Mouse (Mus musculus): ENCODE results near the gene Zcchc14. TPM values are rescaled to one million over a fixed set of nuclear protein-coding genes. Genes with fewer than 3 reads are reported as not detected.
A peak's percentile ranks its signal among the peaks of the same experiment; 100 is the strongest.

Zcchc14 gene
- polyA plus RNA-seq, 1 experiment = 64.8 TPM

- no peak overlapping the region for H3K27ac ChIP-seq (ENCODE audit: insufficient read depth, low read length)
- peaks cover 2% of the 10 kb centered on the region; the same call in 1 of the 2 replicates for H3K4me1 ChIP-seq (ENCODE audit: control insufficient read depth, insufficient read depth, low read length)
- TF ChIP-seq POLR2A (IDR thresholded peaks at IDR 0.05; ENCODE audit: low read depth, low read length) = no peak
- no peak for TF ChIP-seq CTCF (IDR thresholded peaks at IDR 0.05; ENCODE audit: borderline replicate concordance, insufficient read depth, low read length)
- no peak overlapping the region for H3K4me3 ChIP-seq (ENCODE audit: insufficient read depth, low read length)
Measured at GRCm38 (mm10) chr8:121593293-121593692, 59.4 kb downstream of the Zcchc14 start.

DNA sequence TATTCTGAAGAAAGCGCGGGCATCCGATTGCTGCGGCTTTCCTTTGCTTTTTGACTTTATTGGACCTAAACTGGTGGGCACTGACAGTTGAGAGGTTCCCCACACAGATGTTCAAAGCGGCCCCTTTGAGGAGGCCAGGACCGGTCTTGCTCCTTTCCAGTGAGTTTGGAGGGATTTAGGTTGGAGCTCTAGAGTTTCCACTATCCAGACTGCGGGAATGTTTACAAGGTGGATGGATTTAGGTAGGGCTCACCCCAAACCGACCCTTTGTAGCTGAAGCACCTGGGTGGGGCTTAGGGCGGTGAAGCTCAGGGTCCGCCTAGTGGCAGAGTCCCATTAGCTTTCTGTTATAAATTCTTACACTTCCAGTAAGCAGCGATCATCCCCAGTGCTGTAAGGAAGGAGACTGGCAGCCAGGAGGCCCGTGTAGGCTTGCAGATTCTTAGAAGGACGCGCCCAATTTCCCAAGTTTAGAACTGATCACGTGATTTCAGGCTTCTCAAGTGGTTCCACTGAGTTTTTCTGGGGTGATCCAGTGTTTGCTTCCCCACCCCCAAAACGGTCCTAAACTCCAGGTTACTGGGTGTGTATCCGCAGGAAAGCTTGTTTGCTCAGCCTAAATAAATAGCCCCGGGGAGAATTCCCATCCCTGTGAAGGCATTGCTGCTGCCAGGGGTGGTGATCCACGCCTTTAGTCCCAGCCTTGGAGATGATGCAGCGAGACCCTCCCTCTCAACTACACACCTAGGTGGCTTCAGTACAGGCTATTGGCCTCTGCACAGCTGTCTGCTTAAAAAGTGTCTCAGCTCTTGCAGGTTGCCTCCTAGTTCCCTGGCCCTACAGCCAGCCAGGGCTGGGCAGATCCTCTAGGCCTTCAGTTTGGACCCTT is 61.3 kb downstream of the Zcchc14 start:
- Histone ChIP-seq H3K4me3 (ENCODE audit: insufficient read depth, low read length) (peak overlapping the region; percentile 82), H3K27ac (ENCODE audit: insufficient read depth, low read length) (no peak overlapping the region), H3K4me1 (ENCODE audit: control insufficient read depth, insufficient read depth, low read length) (peaks cover 2% of the 10 kb centered on the region; the same call in 1 of the 2 replicates)
- TF ChIP-seq POLR2A (IDR thresholded peaks at IDR 0.05; ENCODE audit: low read depth, low read length) = 0 out of 2 replicates have a peak, but pooled peaks have one; percentile 23
- no peak for TF ChIP-seq CTCF (IDR thresholded peaks at IDR 0.05; ENCODE audit: borderline replicate concordance, insufficient read depth, low read length)

DNA sequence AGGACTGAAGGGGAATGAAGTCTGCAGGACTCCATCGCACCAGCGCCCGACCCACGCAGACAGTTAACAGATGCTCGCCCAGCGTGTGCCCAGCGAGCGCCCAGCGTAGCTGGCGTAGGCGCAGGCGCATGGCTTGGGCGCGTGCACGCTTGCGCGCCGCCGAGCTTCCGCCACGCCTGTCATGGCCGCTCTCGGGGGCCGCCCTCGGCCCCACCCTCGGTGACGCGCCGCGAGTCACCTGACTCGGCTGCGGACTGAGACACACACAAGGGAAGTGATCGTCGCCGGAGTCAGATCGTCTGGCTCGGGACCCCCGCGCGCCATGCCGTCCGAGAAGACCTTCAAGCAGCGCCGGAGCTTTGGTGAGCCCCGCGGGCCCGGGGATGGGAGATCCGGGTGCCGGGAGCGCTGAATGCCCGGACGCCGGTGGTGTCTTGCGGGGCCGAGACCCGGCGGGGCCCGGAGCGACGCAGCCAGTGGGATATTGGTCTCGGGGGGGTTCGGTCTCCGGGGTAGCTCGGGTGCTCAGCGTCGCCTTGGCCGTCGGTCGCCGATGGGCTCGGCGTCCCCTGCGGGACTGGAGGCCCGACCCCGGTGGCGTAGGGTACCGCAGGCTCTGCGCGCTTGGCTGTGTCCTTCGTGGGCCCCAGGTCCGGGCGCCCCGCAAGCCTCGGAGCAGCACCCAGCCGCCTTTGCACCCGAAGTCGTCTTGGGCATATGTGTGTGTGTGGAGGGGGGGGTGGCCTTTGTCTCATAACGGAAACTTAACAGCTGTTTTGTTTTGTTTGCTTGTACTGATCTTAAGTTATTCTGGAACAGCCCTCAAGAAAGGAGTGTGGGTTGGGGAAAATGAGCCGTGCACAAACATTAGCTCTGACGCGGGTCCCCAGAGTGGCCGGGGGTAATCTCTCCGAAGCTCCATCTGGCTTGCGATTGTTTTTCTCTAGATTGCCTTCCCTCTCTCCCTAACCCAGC is 62.2 kb downstream of the Zcchc14 start, which contains the start of gene Map1lc3b:
TSS of gene Map1lc3b (plus strand) at position 159 of the 975 bp plus-strand sequence.
- Histone ChIP-seq H3K27ac (ENCODE audit: insufficient read depth, low read length) (no peak within 1 kb of the TSS), H3K4me3 (ENCODE audit: insufficient read depth, low read length) (peak within 1 kb of the TSS; percentile 82), H3K4me1 (ENCODE audit: control insufficient read depth, insufficient read depth, low read length) (peaks cover 2% of the 10 kb centered on the region; the same call in 1 of the 2 replicates)
- TF ChIP-seq POLR2A (IDR thresholded peaks at IDR 0.05; ENCODE audit: low read depth, low read length) = peak; percentile 87
- no peak for TF ChIP-seq CTCF (IDR thresholded peaks at IDR 0.05; ENCODE audit: borderline replicate concordance, insufficient read depth, low read length)

DNA sequence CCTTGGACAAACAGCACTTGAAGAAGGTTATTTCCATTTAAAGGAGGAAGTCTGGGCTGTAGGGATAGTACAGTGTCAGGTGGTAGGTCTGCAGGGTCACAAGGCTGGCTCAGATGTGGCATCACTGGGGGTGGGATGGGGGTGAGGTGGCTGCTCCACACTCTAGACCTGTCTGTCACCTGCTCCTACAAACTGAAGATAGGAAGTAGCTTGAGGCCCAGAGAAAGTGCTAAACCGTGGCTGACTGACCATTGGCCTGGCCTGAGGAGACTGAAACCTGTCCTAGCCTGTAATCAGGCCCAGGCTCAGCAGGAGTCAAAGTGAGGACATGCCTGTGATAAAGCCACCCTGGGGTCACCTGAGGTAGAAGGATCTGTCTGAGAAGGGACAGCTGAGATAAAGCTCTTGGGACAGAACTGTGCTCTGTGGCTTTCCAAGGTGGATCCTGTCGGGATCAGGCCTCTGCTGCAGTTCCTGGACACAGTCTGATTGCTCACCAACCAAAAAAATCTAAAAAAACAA is 63.4 kb downstream of the Zcchc14 start:
- Histone ChIP-seq H3K4me1 (ENCODE audit: control insufficient read depth, insufficient read depth, low read length) (peaks cover 2% of the 10 kb centered on the region; the same call in 1 of the 2 replicates), H3K27ac (ENCODE audit: insufficient read depth, low read length) (no peak overlapping the region), H3K4me3 (ENCODE audit: insufficient read depth, low read length) (no peak overlapping the region)
- no peak for TF ChIP-seq POLR2A (IDR thresholded peaks at IDR 0.05; ENCODE audit: low read depth, low read length)
- TF ChIP-seq CTCF (IDR thresholded peaks at IDR 0.05; ENCODE audit: borderline replicate concordance, insufficient read depth, low read length) = no peak

- no peak overlapping the region for H3K4me3 ChIP-seq (ENCODE audit: insufficient read depth, low read length)
- H3K27ac ChIP-seq (ENCODE audit: insufficient read depth, low read length) = no peak overlapping the region
- TF ChIP-seq CTCF (IDR thresholded peaks at IDR 0.05; ENCODE audit: borderline replicate concordance, insufficient read depth, low read length) = no peak
- no peak for TF ChIP-seq POLR2A (IDR thresholded peaks at IDR 0.05; ENCODE audit: low read depth, low read length)
- peaks cover 2% of the 10 kb centered on the region; the same call in 1 of the 2 replicates for H3K4me1 ChIP-seq (ENCODE audit: control insufficient read depth, insufficient read depth, low read length)
Measured at GRCm38 (mm10) chr8:121588750-121589149, 64.0 kb downstream of the Zcchc14 start.

GRCm38 (mm10) chr8:121585159-121585825 is 67.4 kb downstream of the Zcchc14 start:
- H3K4me3 ChIP-seq (ENCODE audit: insufficient read depth, low read length) = peak overlapping the region; percentile 63
- H3K27ac ChIP-seq (ENCODE audit: insufficient read depth, low read length) = no peak overlapping the region
- no peak for TF ChIP-seq CTCF (IDR thresholded peaks at IDR 0.05; ENCODE audit: borderline replicate concordance, insufficient read depth, low read length)
- TF ChIP-seq POLR2A (IDR thresholded peaks at IDR 0.05; ENCODE audit: low read depth, low read length) = peak; percentile 69
- H3K4me1 ChIP-seq (ENCODE audit: control insufficient read depth, insufficient read depth, low read length) = no peaks in the 10 kb centered on the region

GRCm38 (mm10) chr8:121584730-121585129 is 68.0 kb downstream of the Zcchc14 start:
- no peak for TF ChIP-seq CTCF (IDR thresholded peaks at IDR 0.05; ENCODE audit: borderline replicate concordance, insufficient read depth, low read length)
- TF ChIP-seq POLR2A (IDR thresholded peaks at IDR 0.05; ENCODE audit: low read depth, low read length) = no peak; the same call in 1 of the 2 replicates
- H3K4me1 ChIP-seq (ENCODE audit: control insufficient read depth, insufficient read depth, low read length) = no peaks in the 10 kb centered on the region
- peak overlapping the region; percentile 63 for H3K4me3 ChIP-seq (ENCODE audit: insufficient read depth, low read length)
- H3K27ac ChIP-seq (ENCODE audit: insufficient read depth, low read length) = no peak overlapping the region

DNA sequence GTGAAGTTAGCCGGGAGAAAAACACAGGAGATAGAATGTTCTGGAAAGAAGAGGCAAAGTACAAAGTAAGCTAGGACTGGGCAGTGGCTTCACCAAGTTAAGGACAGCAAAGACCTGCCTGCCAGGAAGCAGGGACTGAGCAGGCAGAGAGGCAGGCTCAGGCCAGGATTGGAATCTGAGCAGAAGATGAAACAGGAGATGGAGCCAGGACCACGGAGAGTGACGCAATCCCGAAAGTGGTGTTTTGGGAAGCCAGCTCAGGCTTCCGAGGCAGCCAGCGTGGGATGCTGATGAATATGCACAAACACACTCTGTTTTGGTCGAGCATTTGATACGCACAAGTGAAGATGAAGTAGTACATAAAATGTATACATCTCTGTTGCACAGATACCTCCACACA is 69.0 kb downstream of the Zcchc14 start:
- Histone ChIP-seq H3K4me3 (ENCODE audit: insufficient read depth, low read length) (no peak overlapping the region), H3K27ac (ENCODE audit: insufficient read depth, low read length) (no peak overlapping the region), H3K4me1 (ENCODE audit: control insufficient read depth, insufficient read depth, low read length) (no peaks in the 10 kb centered on the region)
- TF ChIP-seq POLR2A (IDR thresholded peaks at IDR 0.05; ENCODE audit: low read depth, low read length) (no peak), CTCF (IDR thresholded peaks at IDR 0.05; ENCODE audit: borderline replicate concordance, insufficient read depth, low read length) (no peak)
